Mouse (Mus musculus) heart, postnatal 0 days (tissue): ENCODE results near the gene Wee2. TPM values are rescaled to one million over a fixed set of nuclear protein-coding genes. Genes with fewer than 3 reads are reported as not detected.

Experiments used
- ATAC-seq: fragments of 200-750 bp; cut with Nextera tagmentation; 2 replicates; pipeline ENCODE4 v1.8.0; 2017; ENCODE audit warnings: low read depth, moderate number of reproducible peaks, moderate library complexity; ENCODE audit not compliant: insufficient read depth
- DNase-seq: peaks from one replicate; pipeline ENCODE4 v3.0.0-alpha.2; 2016; ENCODE audit warnings: low spot score
- H3K27ac ChIP-seq: fragments of 300-500 bp; sonication (generic); 2 replicates; pipeline ENCODE4 v1.5.1; 2014; ENCODE audit warnings: low read depth, mild to moderate bottlenecking
- H3K27me3 ChIP-seq: fragments of 300-500 bp; sonication (generic); 2 replicates; pipeline ENCODE4 v1.6.1; 2014; ENCODE audit warnings: low read length, mixed read lengths; ENCODE audit not compliant: control insufficient read depth, insufficient read depth
- H3K36me3 ChIP-seq: fragments of 300-500 bp; sonication (generic); replicated peaks from 2 replicates; pipeline ENCODE4 v1.6.1; 2014; ENCODE audit warnings: low read length, mixed read lengths; ENCODE audit not compliant: control insufficient read depth, insufficient read depth
- H3K4me1 ChIP-seq: fragments of 300-500 bp; sonication (generic); 2 replicates; pipeline ENCODE4 v1.6.1; 2014; ENCODE audit warnings: antibody characterized with exemption; ENCODE audit not compliant: control insufficient read depth, insufficient read depth
- H3K4me2 ChIP-seq: fragments of 300-500 bp; sonication (generic); 2 replicates; pipeline ENCODE4 v1.6.1; 2014; ENCODE audit warnings: low read depth, mild to moderate bottlenecking, low read length, moderate library complexity
- H3K4me3 ChIP-seq: fragments of 300-500 bp; sonication (generic); 2 replicates; pipeline ENCODE4 v1.5.1; 2014; ENCODE audit warnings: low read depth, low read length
- H3K9ac ChIP-seq: fragments of 300-500 bp; sonication (generic); replicated peaks from 2 replicates; pipeline ENCODE4 v1.6.1; 2014; ENCODE audit warnings: low read depth, low read length, mixed read lengths
- H3K9me3 ChIP-seq: fragments of 300-500 bp; sonication (generic); replicated peaks from 2 replicates; pipeline ENCODE4 v1.6.1; 2016; ENCODE audit warnings: low read length; ENCODE audit not compliant: control insufficient read depth
- CTCF ChIP-seq: IDR thresholded peaks from 2 replicates; pipeline ENCODE4 v1.5.1; 2016; ENCODE audit warnings: antibody characterized with exemption, control low read depth, low read depth
- EP300 ChIP-seq: IDR thresholded peaks from 2 replicates; pipeline ENCODE4 v1.6.1; 2016; ENCODE audit warnings: antibody characterized with exemption, low read depth
- WGBS: fragments of 180-500 bp; shearing (Covaris S2); extraction: QIAGEN DNeasy Blood & Tissue Kit; methylation state at CpG from one replicate; pipeline ENCODE4 v1.1.7; 2014; 5-methylcytosine and 5-hydroxymethylcytosine counted together
- polyA plus RNA-seq: library from polyadenylated mRNA; unstranded; fragments of >200 nt; fragmentation: Nextera tagmentation; extraction: Ambion mirVana; gene quantifications from 2 replicates; pipeline ENCODE4 v1.2.1, GENCODE M21; 2015
- total RNA-seq: library from RNA; depleted of rRNA; stranded (reverse); fragments of >200 nt; gene quantifications from 2 replicates; pipeline ENCODE4 v1.2.3, GENCODE M21; 2014; ENCODE audit warnings: low replicate concordance

The Wee2 gene
- total and polyA plus RNA-seq, 2 experiments from 2014 or later, result not detected

DNA sequence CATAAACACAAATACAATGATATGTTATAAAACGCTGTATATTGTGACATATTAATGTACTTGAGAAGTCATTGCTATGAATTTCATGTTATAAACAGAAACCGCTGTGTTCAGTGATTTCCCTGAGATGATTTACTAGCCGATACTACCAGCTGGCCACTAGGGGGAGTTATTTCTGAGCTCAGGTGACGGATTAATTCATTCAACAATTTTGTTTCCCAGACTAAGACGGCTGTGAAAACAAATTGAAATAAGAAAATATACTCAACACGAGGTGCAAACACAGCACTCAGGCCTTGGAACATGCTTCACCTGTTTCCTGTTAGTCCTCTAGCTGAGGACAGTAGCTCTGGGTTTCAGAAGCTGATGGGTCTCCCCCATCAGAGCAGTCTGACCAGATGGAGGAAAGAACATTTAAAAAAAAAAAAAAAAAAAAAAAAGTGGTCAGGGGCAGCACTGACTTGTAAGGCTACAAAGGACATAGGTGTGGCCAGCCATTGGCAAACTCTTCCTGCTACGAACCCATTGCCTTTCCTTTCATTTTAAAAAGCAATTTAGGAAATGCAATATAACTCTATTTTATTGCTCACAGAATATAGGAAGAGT, 15.7 kb downstream of the Wee2 start:
- WGBS, result 22% methylated on average over 7 of the region's 7 CpGs
- no peaks in the 10 kb centered on the region for H3K4me1 ChIP-seq
- no peak for DNase-seq
- ATAC-seq, result no peak
- H3K9ac ChIP-seq, result no peak overlapping the region
- H3K9me3 ChIP-seq, result no peaks in the 10 kb centered on the region
- H3K27me3 ChIP-seq, result no peaks in the 10 kb centered on the region
- H3K36me3 ChIP-seq, result no peaks in the 10 kb centered on the region
- TF ChIP-seq CTCF (peak; percentile 44), EP300 (no peak)
- no peak overlapping the region for H3K4me2 ChIP-seq
- no peak overlapping the region for H3K4me3 ChIP-seq
- H3K27ac ChIP-seq, result no peak overlapping the region

DNA sequence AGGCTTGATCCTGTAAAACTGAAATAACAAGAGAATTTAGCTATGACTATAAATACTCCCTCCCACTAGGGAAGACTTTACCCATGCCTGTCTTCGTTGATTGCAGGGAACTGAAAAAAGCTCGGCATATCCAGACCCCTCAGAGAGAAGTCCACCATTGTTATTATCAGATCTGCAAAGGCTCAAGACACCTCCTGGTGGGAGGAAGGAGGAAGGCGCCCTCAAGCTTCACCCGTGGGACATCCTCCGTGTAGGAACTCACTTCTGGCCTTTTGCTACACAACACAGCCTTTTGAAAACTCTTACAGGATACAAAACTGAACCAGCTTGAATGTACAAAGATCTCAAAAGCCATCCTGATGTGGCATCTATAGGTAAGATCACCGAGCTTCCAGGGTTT, 26.8 kb downstream of the Wee2 start:
- no peak overlapping the region for H3K27ac ChIP-seq
- H3K9me3 ChIP-seq, result no peaks in the 10 kb centered on the region
- no peak for TF ChIP-seq EP300
- no peak for TF ChIP-seq CTCF
- 39% methylated on average over 6 of the region's 6 CpGs for WGBS
- no peak overlapping the region for H3K9ac ChIP-seq
- ATAC-seq (no peak), DNase-seq (no peak)
- no peaks in the 10 kb centered on the region for H3K4me1 ChIP-seq
- H3K27me3 ChIP-seq, result no peaks in the 10 kb centered on the region
- no peak overlapping the region for H3K4me2 ChIP-seq
- no peaks in the 10 kb centered on the region for H3K36me3 ChIP-seq
- no peak overlapping the region for H3K4me3 ChIP-seq

GRCm38 (mm10) chr6:40470916-40471719, 32.2 kb downstream of the Wee2 start, which contains the start of gene Ssbp1:
Ssbp1 (plus strand) TSS chr6:40471352.
- peak within 1 kb of the TSS; percentile 88 for H3K4me3 ChIP-seq
- DNase-seq (peak; percentile 92), ATAC-seq (peak; percentile 97)
- H3K4me1 ChIP-seq, result peaks cover 7% of the 10 kb centered on the region
- no peaks in the 10 kb centered on the region for H3K27me3 ChIP-seq
- 1% methylated on average over 54 of the region's 54 CpGs for WGBS
- no peaks in the 10 kb centered on the region for H3K9me3 ChIP-seq
- peak within 1 kb of the TSS; percentile 98 for H3K27ac ChIP-seq
- TF ChIP-seq EP300 (peak; percentile 95), CTCF (peak; percentile 23)
- H3K36me3 ChIP-seq, result peaks cover 24% of the 10 kb centered on the region
- H3K9ac ChIP-seq, result peak within 1 kb of the TSS; percentile 95
- peak within 1 kb of the TSS; percentile 84 for H3K4me2 ChIP-seq

DNA sequence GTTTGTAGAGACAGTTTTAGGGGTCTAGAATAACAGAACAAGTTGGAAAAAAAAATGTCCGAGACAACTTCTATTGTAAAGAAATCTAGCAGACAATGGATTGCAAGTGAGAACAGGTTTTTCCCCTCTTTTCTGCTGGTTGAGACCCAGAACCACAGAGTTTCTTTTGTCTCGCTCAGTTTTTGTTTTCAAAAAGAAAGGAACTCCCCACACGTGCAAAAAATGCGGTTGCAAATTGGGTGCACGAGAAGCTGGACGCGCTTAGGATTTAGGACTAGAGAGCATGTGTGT, 32.8 kb downstream of the Wee2 start:
- H3K9me3 ChIP-seq, result no peaks in the 10 kb centered on the region
- TF ChIP-seq CTCF (no peak), EP300 (no peak)
- H3K27me3 ChIP-seq, result no peaks in the 10 kb centered on the region
- H3K36me3 ChIP-seq, result peaks cover 28% of the 10 kb centered on the region
- peak overlapping the region; percentile 88 for H3K4me3 ChIP-seq
- H3K27ac ChIP-seq, result peak overlapping the region; percentile 98
- under 1% methylated on average over 7 of the region's 7 CpGs for WGBS
- DNase-seq, result no peak
- peaks cover 7% of the 10 kb centered on the region for H3K4me1 ChIP-seq
- H3K4me2 ChIP-seq, result peak overlapping the region; percentile 84
- H3K9ac ChIP-seq, result peak overlapping the region; percentile 95
- ATAC-seq, result no peak

DNA sequence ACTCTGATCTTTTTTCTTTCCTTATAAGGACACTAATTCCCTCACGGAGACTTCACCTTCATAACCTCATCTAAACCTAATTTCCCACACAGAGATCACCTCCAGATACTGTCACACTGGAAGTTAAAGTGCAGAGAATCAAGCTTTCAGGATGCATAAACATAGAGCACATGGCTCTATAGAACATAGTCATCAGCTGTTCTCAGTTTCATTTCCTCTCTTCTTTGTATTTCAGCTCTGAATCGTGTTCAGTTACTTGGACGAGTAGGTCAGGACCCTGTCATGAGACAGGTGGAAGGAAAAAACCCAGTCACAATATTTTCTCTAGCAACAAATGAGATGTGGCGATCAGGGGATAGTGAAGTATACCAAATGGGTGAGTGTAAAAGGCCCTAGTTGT, 37.2 kb downstream of the Wee2 start:
- DNase-seq (no peak), ATAC-seq (no peak)
- Histone ChIP-seq H3K4me2 (no peak overlapping the region), H3K4me1 (peaks cover 7% of the 10 kb centered on the region), H3K27ac (no peak overlapping the region), H3K9me3 (no peaks in the 10 kb centered on the region), H3K36me3 (peaks cover 52% of the 10 kb centered on the region), H3K9ac (no peak overlapping the region), H3K27me3 (no peaks in the 10 kb centered on the region), H3K4me3 (no peak overlapping the region)
- 76% methylated on average over 4 of the region's 4 CpGs for WGBS
- no peak for TF ChIP-seq EP300
- no peak for TF ChIP-seq CTCF

DNA sequence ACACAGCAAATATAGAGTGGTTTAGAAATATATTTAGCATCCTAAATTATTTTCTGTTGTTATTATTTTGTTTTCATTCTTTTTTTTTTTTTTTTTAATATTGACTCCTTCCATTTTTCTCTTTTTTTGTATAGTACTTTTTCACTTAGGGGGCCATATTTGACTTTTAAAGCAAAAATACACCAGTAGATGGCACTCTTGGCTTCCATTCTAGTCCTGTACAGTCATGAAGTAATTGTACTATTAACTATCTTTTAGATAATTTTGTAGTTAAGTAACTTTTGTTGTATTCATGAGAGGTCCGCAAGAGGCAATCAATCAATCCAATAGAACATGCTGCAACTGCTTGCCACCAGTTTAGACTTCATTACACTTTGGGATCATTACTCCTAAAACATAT, 40.8 kb downstream of the Wee2 start:
- WGBS, result 78% methylated on average over 1 of the region's 1 CpGs
- no peak for TF ChIP-seq CTCF
- no peak for TF ChIP-seq EP300
- no peak overlapping the region for H3K9ac ChIP-seq
- H3K4me3 ChIP-seq, result no peak overlapping the region
- H3K4me1 ChIP-seq, result no peaks in the 10 kb centered on the region
- ATAC-seq, result no peak
- H3K27ac ChIP-seq, result no peak overlapping the region
- peaks cover 71% of the 10 kb centered on the region for H3K36me3 ChIP-seq
- no peak overlapping the region for H3K4me2 ChIP-seq
- H3K27me3 ChIP-seq, result no peaks in the 10 kb centered on the region
- DNase-seq, result no peak
- H3K9me3 ChIP-seq, result no peaks in the 10 kb centered on the region
